Mouse (Mus musculus) forebrain, embryonic 12.5 days (tissue): ENCODE results near the gene Nav1. TPM values are rescaled to one million over a fixed set of nuclear protein-coding genes. Genes with fewer than 3 reads are reported as not detected.

Experiments used
- ATAC-seq: fragments of 200-750 bp; cut with Nextera tagmentation; 2 replicates; pipeline ENCODE4 v1.8.0; 2017; ENCODE audit warnings: moderate TSS enrichment; ENCODE audit not compliant: low FRiP score
- H3K27ac ChIP-seq: fragments of 300-500 bp; sonication (generic); 2 replicates; pipeline ENCODE4 v1.5.1; 2016; ENCODE audit warnings: mild to moderate bottlenecking
- H3K27me3 ChIP-seq: fragments of 300-500 bp; sonication (generic); 2 replicates; pipeline ENCODE4 v1.6.1; 2016; ENCODE audit warnings: mild to moderate bottlenecking
- H3K36me3 ChIP-seq: fragments of 300-500 bp; sonication (generic); replicated peaks from 2 replicates; pipeline ENCODE4 v1.6.1; 2016; ENCODE audit warnings: mild to moderate bottlenecking
- H3K4me1 ChIP-seq: fragments of 300-500 bp; sonication (generic); 2 replicates; pipeline ENCODE4 v1.6.1; 2016
- H3K4me2 ChIP-seq: fragments of 300-500 bp; sonication (generic); 2 replicates; pipeline ENCODE4 v1.6.1; 2016; ENCODE audit warnings: mild to moderate bottlenecking, moderate library complexity
- H3K4me3 ChIP-seq: fragments of 300-500 bp; sonication (generic); replicated peaks from 2 replicates; pipeline ENCODE4 v1.5.1; 2016; ENCODE audit warnings: mild to moderate bottlenecking
- H3K9ac ChIP-seq: fragments of 300-500 bp; sonication (generic); 2 replicates; pipeline ENCODE4 v1.6.1; 2016; ENCODE audit warnings: mild to moderate bottlenecking
- H3K9me3 ChIP-seq: fragments of 300-500 bp; sonication (generic); 2 replicates; pipeline ENCODE4 v1.6.1; 2016
- WGBS: fragments of 180-500 bp; shearing (Covaris S2); methylation state at CpG from one replicate; pipeline ENCODE4 v1.1.7; 2016; 5-methylcytosine and 5-hydroxymethylcytosine counted together
- polyA plus RNA-seq: library from polyadenylated mRNA; unstranded; fragments of >200 nt; fragmentation: Nextera tagmentation; extraction: Ambion mirVana; gene quantifications from 2 replicates; pipeline ENCODE4 v1.2.1, GENCODE M21; 2016

Nav1 gene
- polyA plus RNA-seq, 1 experiment from 2014 or later: 32.4 TPM

GRCm38 (mm10) chr1:135633478-135633877 lies 26.4 kb upstream of the Nav1 start:
- no peak overlapping the region for H3K9ac ChIP-seq
- no peaks in the 10 kb centered on the region for H3K27me3 ChIP-seq
- peaks cover 25% of the 10 kb centered on the region for H3K4me1 ChIP-seq
- H3K27ac ChIP-seq: no peak overlapping the region
- no peak overlapping the region for H3K4me3 ChIP-seq
- ATAC-seq: no peak
- H3K9me3 ChIP-seq: no peaks in the 10 kb centered on the region
- 87% methylated on average over 4 of the region's 4 CpGs for WGBS
- H3K36me3 ChIP-seq: no peaks in the 10 kb centered on the region
- no peak overlapping the region for H3K4me2 ChIP-seq

- Histone ChIP-seq H3K9ac (no peak overlapping the region), H3K4me1 (peaks cover 17% of the 10 kb centered on the region), H3K27me3 (no peaks in the 10 kb centered on the region), H3K27ac (no peak overlapping the region), H3K4me2 (no peak overlapping the region), H3K4me3 (no peak overlapping the region), H3K36me3 (no peaks in the 10 kb centered on the region), H3K9me3 (no peaks in the 10 kb centered on the region)
- no peak for ATAC-seq
- 62% methylated on average over 1 of the region's 1 CpGs for WGBS
These were observed 25.1 kb upstream of the Nav1 start for GRCm38 (mm10) chr1:135632199-135632598.

GRCm38 (mm10) chr1:135631515-135631914 lies 24.4 kb upstream of the Nav1 start:
- H3K4me3 ChIP-seq: no peak overlapping the region
- no peak overlapping the region for H3K27ac ChIP-seq
- 81% methylated on average over 8 of the region's 8 CpGs for WGBS
- H3K36me3 ChIP-seq: no peaks in the 10 kb centered on the region
- H3K4me2 ChIP-seq: no peak overlapping the region
- H3K27me3 ChIP-seq: no peaks in the 10 kb centered on the region
- no peak overlapping the region for H3K9ac ChIP-seq
- H3K9me3 ChIP-seq: no peaks in the 10 kb centered on the region
- H3K4me1 ChIP-seq: peaks cover 11% of the 10 kb centered on the region
- no peak for ATAC-seq

- Histone ChIP-seq H3K27ac (no peak overlapping the region), H3K4me1 (no peaks in the 10 kb centered on the region), H3K36me3 (no peaks in the 10 kb centered on the region), H3K4me3 (no peak overlapping the region), H3K9ac (no peak overlapping the region), H3K27me3 (no peaks in the 10 kb centered on the region), H3K9me3 (no peaks in the 10 kb centered on the region), H3K4me2 (no peak overlapping the region)
- no peak for ATAC-seq
- 91% methylated on average over 5 of the region's 5 CpGs for WGBS
These were observed 22.8 kb upstream of the Nav1 start for GRCm38 (mm10) chr1:135629846-135630245.

GRCm38 (mm10) chr1:135626218-135626617 lies 19.1 kb upstream of the Nav1 start:
- ATAC-seq: no peak
- Histone ChIP-seq H3K4me1 (peaks cover 6% of the 10 kb centered on the region), H3K4me2 (no peak overlapping the region), H3K36me3 (no peaks in the 10 kb centered on the region), H3K27ac (no peak overlapping the region), H3K27me3 (no peaks in the 10 kb centered on the region), H3K9ac (no peak overlapping the region), H3K4me3 (no peak overlapping the region), H3K9me3 (no peaks in the 10 kb centered on the region)
- WGBS: 86% methylated on average over 6 of the region's 6 CpGs

GRCm38 (mm10) chr1:135625741-135626140 lies 18.6 kb upstream of the Nav1 start:
- no peak overlapping the region for H3K27ac ChIP-seq
- 70% methylated on average over 3 of the region's 3 CpGs for WGBS
- no peaks in the 10 kb centered on the region for H3K36me3 ChIP-seq
- peaks cover 8% of the 10 kb centered on the region for H3K4me1 ChIP-seq
- H3K4me3 ChIP-seq: no peak overlapping the region
- ATAC-seq: no peak
- H3K4me2 ChIP-seq: no peak overlapping the region
- H3K9me3 ChIP-seq: no peaks in the 10 kb centered on the region
- no peak overlapping the region for H3K9ac ChIP-seq
- no peaks in the 10 kb centered on the region for H3K27me3 ChIP-seq

- Histone ChIP-seq H3K4me1 (peaks cover 12% of the 10 kb centered on the region), H3K27me3 (no peaks in the 10 kb centered on the region), H3K9me3 (no peaks in the 10 kb centered on the region), H3K9ac (no peak overlapping the region), H3K36me3 (no peaks in the 10 kb centered on the region), H3K4me2 (no peak overlapping the region), H3K4me3 (no peak overlapping the region), H3K27ac (no peak overlapping the region)
- ATAC-seq: no peak
- WGBS: 61% methylated on average over 5 of the region's 5 CpGs
These were observed 17.6 kb upstream of the Nav1 start for GRCm38 (mm10) chr1:135624646-135625045.

GRCm38 (mm10) chr1:135623136-135623535 lies 16.0 kb upstream of the Nav1 start:
- no peaks in the 10 kb centered on the region for H3K9me3 ChIP-seq
- H3K27me3 ChIP-seq: no peaks in the 10 kb centered on the region
- no peaks in the 10 kb centered on the region for H3K36me3 ChIP-seq
- H3K9ac ChIP-seq: no peak overlapping the region
- 92% methylated on average over 5 of the region's 5 CpGs for WGBS
- H3K27ac ChIP-seq: no peak overlapping the region
- no peak overlapping the region for H3K4me2 ChIP-seq
- ATAC-seq: no peak
- H3K4me3 ChIP-seq: no peak overlapping the region
- peaks cover 16% of the 10 kb centered on the region for H3K4me1 ChIP-seq

GRCm38 (mm10) chr1:135621307-135621706 lies 14.2 kb upstream of the Nav1 start:
- H3K36me3 ChIP-seq: no peaks in the 10 kb centered on the region
- H3K27me3 ChIP-seq: no peaks in the 10 kb centered on the region
- no peak overlapping the region for H3K4me3 ChIP-seq
- H3K9ac ChIP-seq: no peak overlapping the region
- 59% methylated on average over 3 of the region's 3 CpGs for WGBS
- no peak overlapping the region for H3K27ac ChIP-seq
- H3K4me2 ChIP-seq: no peak overlapping the region
- H3K4me1 ChIP-seq: peaks cover 20% of the 10 kb centered on the region
- no peak for ATAC-seq
- H3K9me3 ChIP-seq: no peaks in the 10 kb centered on the region

GRCm38 (mm10) chr1:135619932-135620391 lies 12.9 kb upstream of the Nav1 start:
- Histone ChIP-seq H3K27me3 (no peaks in the 10 kb centered on the region), H3K4me3 (no peak overlapping the region), H3K4me2 (no peak overlapping the region), H3K9ac (no peak overlapping the region), H3K9me3 (no peaks in the 10 kb centered on the region), H3K4me1 (peaks cover 30% of the 10 kb centered on the region), H3K36me3 (no peaks in the 10 kb centered on the region), H3K27ac (no peak overlapping the region)
- WGBS: 18% methylated on average over 7 of the region's 7 CpGs
- ATAC-seq: no peak

GRCm38 (mm10) chr1:135619130-135619529 lies 12.0 kb upstream of the Nav1 start:
- H3K4me3 ChIP-seq: no peak overlapping the region
- ATAC-seq: no peak
- no peaks in the 10 kb centered on the region for H3K27me3 ChIP-seq
- no peak overlapping the region for H3K4me2 ChIP-seq
- H3K9me3 ChIP-seq: no peaks in the 10 kb centered on the region
- no peak overlapping the region for H3K9ac ChIP-seq
- H3K4me1 ChIP-seq: peaks cover 30% of the 10 kb centered on the region
- WGBS: 28% methylated on average over 7 of the region's 7 CpGs
- H3K27ac ChIP-seq: no peak overlapping the region
- no peaks in the 10 kb centered on the region for H3K36me3 ChIP-seq

- no peaks in the 10 kb centered on the region for H3K36me3 ChIP-seq
- WGBS: 84% methylated on average over 3 of the region's 3 CpGs
- no peak overlapping the region for H3K9ac ChIP-seq
- no peaks in the 10 kb centered on the region for H3K27me3 ChIP-seq
- H3K4me1 ChIP-seq: peaks cover 30% of the 10 kb centered on the region
- H3K9me3 ChIP-seq: no peaks in the 10 kb centered on the region
- ATAC-seq: no peak
- H3K4me3 ChIP-seq: no peak overlapping the region
- no peak overlapping the region for H3K27ac ChIP-seq
- no peak overlapping the region for H3K4me2 ChIP-seq
These were observed 10.2 kb upstream of the Nav1 start for GRCm38 (mm10) chr1:135617344-135617743.

- Histone ChIP-seq H3K4me1 (peaks cover 22% of the 10 kb centered on the region), H3K4me2 (peak overlapping the region; percentile 37), H3K4me3 (no peak overlapping the region), H3K36me3 (no peaks in the 10 kb centered on the region), H3K9ac (0 out of 2 replicates have a peak overlapping the region, but pooled peaks have one; percentile 27), H3K27me3 (no peaks in the 10 kb centered on the region), H3K27ac (peak overlapping the region; percentile 68; the same call in 1 of the 2 replicates), H3K9me3 (no peaks in the 10 kb centered on the region)
- 19% methylated on average over 20 of the region's 20 CpGs for whole genome bisulfite sequencing
- peak; percentile 82 for ATAC-seq
These were observed 8.9 kb upstream of the Nav1 start for GRCm38 (mm10) chr1:135615715-135616641.
